Mouse (Mus musculus) E14TG2a.4 (cell line): ENCODE measurements around the gene Slc39a11.

Experiments
- H3K27me3 ChIP-seq: 2 replicates; pipeline ENCODE4 v1.6.1; 2014; ENCODE audit warnings: low read length, control low read depth; ENCODE audit not compliant: insufficient read depth
- H3K36me3 ChIP-seq: 2 replicates; pipeline ENCODE4 v1.6.1; 2014; ENCODE audit warnings: low read length, control low read depth; ENCODE audit not compliant: insufficient read depth
- H3K4me1 ChIP-seq: replicated peaks from 2 replicates; pipeline ENCODE4 v1.6.1; 2014; ENCODE audit warnings: low read depth, low read length, control low read depth
- H3K4me3 ChIP-seq: replicated peaks from 2 replicates; pipeline ENCODE4 v1.5.1; 2014; ENCODE audit warnings: mild to moderate bottlenecking, low read length
- H3K9me3 ChIP-seq: 2 replicates; pipeline ENCODE4 v1.6.1; 2014; ENCODE audit warnings: low read length, control low read depth
- CTCF ChIP-seq: conservative IDR thresholded peaks from 2 replicates; pipeline ENCODE4 v1.5.1; 2014; ENCODE audit warnings: low read length
- NANOG ChIP-seq: IDR thresholded peaks from 2 replicates; pipeline ENCODE4 v1.6.1; 2014; ENCODE audit warnings: borderline replicate concordance, low read length, mixed read lengths
- POU5F1 ChIP-seq: IDR thresholded peaks from 2 replicates; pipeline ENCODE4 v1.6.1; 2014; ENCODE audit warnings: low read length, borderline replicate concordance

Slc39a11 gene

DNA sequence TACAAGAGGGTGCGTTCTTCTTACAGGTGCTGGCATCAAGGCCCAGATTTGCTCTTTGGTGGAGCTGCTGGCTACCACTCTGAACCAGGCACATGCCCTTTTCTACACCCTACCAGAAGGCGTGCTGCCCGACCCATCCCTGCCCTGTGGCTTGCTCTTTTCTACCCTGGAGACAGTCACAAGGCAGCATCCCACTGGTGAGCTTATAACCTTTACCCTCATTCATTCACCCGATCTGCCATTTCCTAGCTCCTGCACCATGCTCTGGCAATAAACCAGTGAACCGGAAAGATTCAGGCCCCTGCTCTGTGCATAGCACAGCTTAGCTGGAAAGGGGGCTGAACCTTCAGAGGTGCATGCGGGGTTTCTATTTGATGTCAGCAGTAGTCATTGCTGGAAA lies 2.6 kb upstream of the Slc39a11 start:
- peaks cover 57% of the 10 kb centered on the region for H3K36me3 ChIP-seq
- H3K4me3 ChIP-seq = no peak overlapping the region
- H3K4me1 ChIP-seq = peaks cover 59% of the 10 kb centered on the region
- TF ChIP-seq NANOG (no peak), POU5F1 (no peak), CTCF (no peak)
- no peaks in the 10 kb centered on the region for H3K27me3 ChIP-seq
- no peaks in the 10 kb centered on the region for H3K9me3 ChIP-seq

DNA sequence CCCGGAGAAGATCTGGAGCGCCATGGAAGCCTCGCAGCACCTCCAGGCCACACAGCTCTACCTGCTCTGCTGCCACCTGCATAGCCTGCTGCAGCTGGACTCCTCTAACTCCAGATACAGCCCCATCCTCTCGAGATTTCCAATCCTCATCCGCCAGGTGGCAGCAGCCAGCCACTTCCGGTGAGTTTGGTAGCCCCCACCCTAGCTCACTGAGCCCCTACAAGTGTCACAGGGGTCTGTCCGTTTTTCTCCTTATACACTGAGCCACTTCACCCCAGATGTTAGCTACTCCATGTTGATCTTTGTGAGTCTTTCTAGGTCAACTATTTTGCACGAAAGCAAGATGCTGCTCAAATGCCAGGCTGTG lies 2.0 kb upstream of the Slc39a11 start:
- Histone ChIP-seq H3K36me3 (peaks cover 50% of the 10 kb centered on the region), H3K4me1 (peaks cover 56% of the 10 kb centered on the region), H3K4me3 (peak overlapping the region; percentile 96), H3K27me3 (no peaks in the 10 kb centered on the region), H3K9me3 (no peaks in the 10 kb centered on the region)
- peak; percentile 54 for TF ChIP-seq CTCF
- no peak for TF ChIP-seq NANOG

DNA sequence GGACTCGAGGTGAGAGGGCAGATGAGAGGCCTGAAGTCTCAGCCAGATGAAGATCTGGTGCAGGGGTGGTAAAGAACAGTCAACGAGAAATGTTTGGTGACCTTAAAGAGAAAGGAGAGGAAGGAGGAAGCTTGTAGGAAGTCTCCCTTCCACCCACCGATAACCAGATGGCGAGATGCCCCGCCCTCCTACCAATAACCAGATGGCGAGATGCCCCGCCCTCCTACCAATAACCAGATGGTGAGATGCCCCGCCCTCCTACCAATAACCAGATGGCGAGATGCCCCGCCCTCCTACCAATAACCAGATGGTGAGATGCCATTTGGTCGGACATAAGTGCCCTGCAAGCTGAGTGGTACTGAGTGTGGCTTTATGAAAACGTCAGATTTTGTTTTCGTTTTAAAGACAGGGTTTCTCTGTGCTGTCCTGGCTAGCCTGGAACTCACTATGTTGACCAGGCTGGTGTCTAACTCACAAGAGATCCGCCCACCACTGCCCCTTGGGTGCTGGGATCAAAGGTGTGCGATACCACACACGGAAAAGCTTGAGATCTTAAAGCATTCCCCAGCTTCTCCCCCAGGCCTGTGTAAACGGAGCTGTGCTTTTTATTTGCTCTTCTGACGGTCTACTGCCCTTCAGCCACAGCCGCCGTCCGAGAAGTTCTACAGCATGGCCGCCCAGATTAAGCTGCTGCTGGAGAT lies 1.5 kb upstream of the Slc39a11 start:
- no peak for TF ChIP-seq NANOG
- no peak for TF ChIP-seq CTCF
- no peak for TF ChIP-seq POU5F1
- Histone ChIP-seq H3K36me3 (peaks cover 45% of the 10 kb centered on the region), H3K9me3 (no peaks in the 10 kb centered on the region), H3K4me1 (peaks cover 51% of the 10 kb centered on the region), H3K4me3 (peak overlapping the region; percentile 96), H3K27me3 (no peaks in the 10 kb centered on the region)

DNA sequence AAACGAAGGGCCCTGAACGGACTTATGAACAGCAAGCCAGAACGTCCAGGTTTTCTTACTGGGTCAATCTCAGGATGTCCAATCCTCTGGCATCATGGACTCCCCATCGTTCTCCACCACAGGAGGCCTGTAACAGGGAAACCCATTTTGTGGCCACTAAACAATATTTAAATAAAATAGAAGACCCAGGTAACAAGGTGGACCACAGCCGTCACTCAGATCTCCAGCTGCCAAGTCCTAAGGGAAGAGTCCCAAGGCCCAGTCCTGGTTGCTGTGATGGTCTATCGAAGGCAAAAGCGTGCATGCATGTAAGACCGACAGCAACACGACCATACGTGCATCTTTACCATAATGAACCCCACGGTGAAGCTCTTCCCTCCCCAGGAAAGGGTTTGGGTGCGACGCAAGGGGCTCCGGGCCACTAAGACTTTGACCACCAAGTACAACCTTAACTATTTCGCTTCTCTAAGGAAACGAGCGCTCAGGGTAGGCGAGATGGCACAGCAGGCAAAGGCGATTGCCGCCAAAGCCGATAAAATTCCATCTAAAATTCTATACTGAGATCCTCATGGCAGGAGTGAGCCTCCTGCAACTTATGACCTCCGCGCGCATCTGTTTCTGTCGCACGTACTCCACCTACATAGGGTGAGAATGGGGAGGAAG lies 1.1 kb downstream of the Slc39a11 start, which contains the start of gene Cog1:
TSS of gene Cog1 (plus strand) at position 480 of the 663 bp plus-strand sequence.
- H3K36me3 ChIP-seq = peaks cover 20% of the 10 kb centered on the region
- peaks cover 48% of the 10 kb centered on the region for H3K4me1 ChIP-seq
- H3K4me3 ChIP-seq = peak within 1 kb of the TSS; percentile 96
- TF ChIP-seq NANOG (no peak), POU5F1 (no peak), CTCF (no peak)
- H3K9me3 ChIP-seq = no peaks in the 10 kb centered on the region
- no peaks in the 10 kb centered on the region for H3K27me3 ChIP-seq

DNA sequence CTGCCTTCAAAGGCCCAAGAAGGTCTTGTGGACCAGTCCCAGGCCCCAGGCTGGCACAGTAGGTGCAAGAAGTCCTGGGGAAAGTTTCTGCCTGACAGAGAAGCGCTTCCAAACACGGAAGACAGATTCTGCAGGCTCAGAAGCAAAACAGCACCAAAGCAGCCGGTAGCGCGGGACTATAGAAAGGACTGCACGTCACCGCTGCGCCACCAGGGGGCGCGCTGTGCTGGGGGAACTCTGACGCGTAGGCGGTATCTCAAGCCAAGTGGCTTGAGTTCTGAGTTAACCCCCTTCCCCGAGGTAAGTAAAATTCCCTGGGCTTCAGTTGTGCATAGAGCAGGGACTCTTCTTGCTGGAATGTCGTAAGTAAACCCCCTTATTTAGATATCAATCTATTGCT lies 1.7 kb downstream of the Slc39a11 start:
- TF ChIP-seq CTCF (peak; percentile 94), POU5F1 (no peak), NANOG (no peak)
- H3K27me3 ChIP-seq = 0 out of 2 replicates have a peak, but pooled peaks cover 3% of the 10 kb centered on the region
- H3K4me3 ChIP-seq = peak overlapping the region; percentile 96
- H3K4me1 ChIP-seq = peaks cover 48% of the 10 kb centered on the region
- H3K9me3 ChIP-seq = no peaks in the 10 kb centered on the region
- peaks cover 13% of the 10 kb centered on the region for H3K36me3 ChIP-seq

DNA sequence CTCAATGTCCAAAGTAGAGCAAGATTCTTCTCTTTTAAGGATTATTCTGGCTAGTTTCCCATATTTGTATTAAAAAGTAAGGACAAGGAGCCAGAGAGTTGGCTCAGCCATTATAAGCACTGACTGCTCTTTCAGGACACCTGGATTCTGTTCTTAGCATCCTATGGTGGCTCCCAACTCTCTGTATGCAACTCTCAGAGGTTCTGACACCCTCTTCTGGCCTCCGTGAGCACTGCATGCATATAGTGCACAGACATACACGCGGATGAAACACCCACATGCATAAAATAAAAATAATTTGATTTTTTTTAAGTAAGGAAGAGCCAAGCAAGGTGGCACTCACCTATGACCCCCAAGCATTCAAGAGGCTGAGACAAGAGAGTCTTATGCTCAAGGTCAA lies 4.7 kb downstream of the Slc39a11 start:
- Histone ChIP-seq H3K4me3 (no peak overlapping the region), H3K27me3 (0 out of 2 replicates have a peak, but pooled peaks cover 3% of the 10 kb centered on the region), H3K9me3 (peaks cover 8% of the 10 kb centered on the region; the same call in 1 of the 2 replicates), H3K36me3 (no peaks in the 10 kb centered on the region), H3K4me1 (peaks cover 24% of the 10 kb centered on the region)
- TF ChIP-seq CTCF (peak; percentile 36), POU5F1 (no peak)

DNA sequence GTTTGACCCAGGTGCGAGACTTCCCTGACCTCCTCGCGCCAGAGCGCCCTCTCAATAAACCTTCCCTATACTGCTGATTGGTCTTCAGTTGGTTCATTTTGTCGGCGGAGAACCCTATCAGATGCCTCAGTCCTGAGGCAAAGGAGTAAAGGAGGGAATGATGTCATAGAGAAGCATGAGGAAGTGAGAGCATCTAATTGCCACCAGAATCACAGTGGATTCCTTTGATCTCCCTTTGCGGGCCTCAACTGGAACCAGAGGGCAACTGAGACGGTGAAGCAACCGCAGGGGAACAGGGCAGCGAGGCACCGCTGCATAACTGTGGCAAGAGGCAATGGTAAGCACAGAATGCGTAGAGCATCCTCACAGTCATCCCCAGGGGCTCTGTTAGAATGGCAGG lies 11.2 kb downstream of the Slc39a11 start:
- Histone ChIP-seq H3K4me1 (no peaks in the 10 kb centered on the region), H3K36me3 (no peaks in the 10 kb centered on the region), H3K4me3 (no peak overlapping the region), H3K9me3 (peaks cover 66% of the 10 kb centered on the region), H3K27me3 (0 out of 2 replicates have a peak, but pooled peaks cover 3% of the 10 kb centered on the region)
- TF ChIP-seq CTCF (no peak), NANOG (no peak), POU5F1 (no peak)

DNA sequence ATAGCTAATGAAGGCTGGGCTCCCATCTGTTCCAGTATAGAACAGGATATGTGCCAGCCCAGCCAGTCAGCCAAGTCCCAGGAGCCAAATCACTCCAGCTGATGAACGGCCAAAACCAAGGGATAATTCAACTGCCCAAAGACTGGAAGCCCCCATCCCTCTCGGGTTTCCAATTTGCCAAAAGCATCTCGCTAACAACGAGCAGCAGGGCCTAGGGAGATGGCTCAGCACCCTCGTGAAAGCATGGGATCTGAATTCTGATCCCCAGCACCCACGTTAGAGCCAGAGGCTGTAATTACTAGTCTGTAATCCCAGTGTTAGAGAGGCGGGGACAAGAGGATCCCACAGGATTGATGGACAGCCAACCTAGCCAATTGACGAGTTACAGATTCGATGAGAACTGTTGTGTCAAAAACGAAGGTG lies 15.2 kb downstream of the Slc39a11 start:
- Histone ChIP-seq H3K9me3 (peaks cover 54% of the 10 kb centered on the region), H3K4me3 (no peak overlapping the region), H3K4me1 (peaks cover 10% of the 10 kb centered on the region; the same call in 1 of the 2 replicates), H3K36me3 (no peaks in the 10 kb centered on the region), H3K27me3 (no peaks in the 10 kb centered on the region)
- TF ChIP-seq CTCF (no peak), NANOG (no peak), POU5F1 (no peak)
